Mouse (Mus musculus) telencephalon, adult 2 months (tissue): ENCODE data around the gene 3110040N11Rik.

Experiments
- DNase-seq: peaks from one replicate; pipeline ENCODE4 v3.0.0-alpha.2; 2011; ENCODE audit warnings: low read depth, low spot score

The 3110040N11Rik gene

GRCm38 (mm10) chr7:81738720-81739385 lies 50.4 kb downstream of the 3110040N11Rik start:
- no peak for DNase-seq

DNA sequence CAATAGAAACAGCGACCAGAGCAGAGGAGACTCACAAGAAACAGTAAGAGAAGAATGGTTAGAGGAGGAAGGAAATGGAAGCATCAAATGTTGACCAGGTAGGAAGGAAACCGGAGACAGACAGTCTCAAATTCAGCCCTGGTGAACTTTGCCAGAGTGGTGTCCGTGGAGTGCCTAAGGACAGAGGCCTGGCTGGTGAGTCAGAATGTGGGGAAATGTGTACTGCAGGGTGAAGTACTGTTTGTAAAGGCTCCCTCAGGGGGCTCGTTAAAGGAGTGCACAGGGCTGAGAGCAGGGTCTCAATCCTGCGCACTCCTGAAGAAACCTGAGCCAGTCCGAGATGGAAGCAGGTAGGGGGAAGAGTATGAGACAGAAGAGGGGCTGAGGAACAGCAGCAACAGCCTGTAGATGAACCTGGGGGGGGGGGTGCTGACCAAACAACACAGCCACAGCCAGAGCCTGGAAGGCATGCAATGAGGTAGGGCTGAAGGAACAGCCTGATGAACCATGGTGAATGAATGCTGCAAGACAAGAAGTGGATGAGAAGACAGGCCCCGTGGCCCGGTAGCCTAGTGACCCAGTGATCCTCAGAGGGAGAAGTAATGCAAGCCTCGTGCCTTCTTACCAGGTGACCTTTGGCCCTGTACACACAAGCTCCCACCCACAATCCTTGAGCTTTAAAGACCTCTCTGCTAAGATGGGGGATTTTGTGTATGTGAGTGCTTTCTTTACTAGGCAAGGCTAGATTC lies 53.8 kb downstream of the 3110040N11Rik start:
- DNase-seq, result no peak

GRCm38 (mm10) chr7:81732183-81733089 lies 56.8 kb downstream of the 3110040N11Rik start:
- no peak for DNase-seq
